Mouse (Mus musculus): Measurements from ENCODE around the gene Tmcc2.
A peak's percentile ranks its signal among the peaks of the same experiment; 100 is the strongest.

Gene Tmcc2

DNA sequence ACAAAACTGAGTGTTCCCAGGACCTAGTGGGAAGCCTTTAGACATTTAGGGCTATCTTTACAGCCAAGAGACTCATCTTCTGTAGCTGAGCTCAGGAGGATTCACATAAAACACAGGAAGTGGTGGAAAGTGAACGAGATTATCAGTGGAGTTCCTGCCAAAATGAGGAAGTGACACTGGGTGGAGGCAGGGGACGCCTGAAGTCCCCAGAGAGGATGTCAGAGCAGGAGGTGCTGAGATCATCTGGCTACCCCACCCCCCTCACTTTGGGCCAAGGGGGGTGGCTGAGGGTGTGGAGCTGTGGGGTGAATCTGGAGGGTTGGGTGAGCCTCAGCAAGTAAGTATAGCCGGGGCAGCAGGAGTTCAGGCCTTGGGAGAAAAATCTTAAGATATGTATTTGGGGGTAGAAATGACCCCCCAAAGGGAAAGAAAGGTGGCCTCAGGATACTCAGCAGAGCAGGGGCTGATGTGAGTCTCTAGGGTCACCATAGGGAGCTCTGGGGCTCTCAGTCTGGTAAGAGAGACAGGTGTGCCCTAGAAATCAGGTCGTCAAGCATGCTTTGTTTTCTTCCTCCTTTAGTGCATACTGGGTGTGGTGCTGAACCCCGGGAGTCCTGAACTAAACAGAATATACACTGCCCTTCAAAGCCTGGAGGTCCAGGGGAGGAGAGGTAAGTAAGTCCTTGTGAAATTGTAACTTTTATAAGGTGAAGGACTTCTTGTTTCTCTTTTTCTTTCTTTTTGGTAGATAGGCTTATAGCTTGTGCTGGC is 49.2 kb downstream of the Tmcc2 start:
- no peak for DNase-seq (ENCODE audit: low spot score)

GRCm38 (mm10) chr1:132338027-132338660 is 52.9 kb downstream of the Tmcc2 start:
- no peak for DNase-seq (ENCODE audit: low spot score)

DNA sequence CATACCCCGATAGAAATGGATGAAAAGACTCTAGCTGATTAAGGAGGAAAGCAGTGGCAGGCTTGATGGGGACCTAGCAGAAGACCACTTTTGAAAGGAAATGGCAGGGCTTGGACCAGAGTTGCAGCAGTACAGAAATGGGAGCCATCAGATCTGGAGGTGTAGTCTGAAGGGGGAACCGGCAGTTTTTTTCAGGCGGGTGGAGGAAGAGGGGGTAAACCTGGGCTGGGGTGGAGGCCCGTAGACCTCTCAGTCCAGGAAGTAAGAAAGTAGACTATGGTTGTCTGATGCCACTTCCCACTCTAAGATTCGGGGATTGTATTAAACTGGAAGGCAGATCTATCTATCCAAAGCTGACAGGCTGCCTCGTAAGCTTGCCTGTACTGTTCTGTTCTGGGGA is 54.2 kb downstream of the Tmcc2 start:
- no peak for DNase-seq (ENCODE audit: low spot score)

DNA sequence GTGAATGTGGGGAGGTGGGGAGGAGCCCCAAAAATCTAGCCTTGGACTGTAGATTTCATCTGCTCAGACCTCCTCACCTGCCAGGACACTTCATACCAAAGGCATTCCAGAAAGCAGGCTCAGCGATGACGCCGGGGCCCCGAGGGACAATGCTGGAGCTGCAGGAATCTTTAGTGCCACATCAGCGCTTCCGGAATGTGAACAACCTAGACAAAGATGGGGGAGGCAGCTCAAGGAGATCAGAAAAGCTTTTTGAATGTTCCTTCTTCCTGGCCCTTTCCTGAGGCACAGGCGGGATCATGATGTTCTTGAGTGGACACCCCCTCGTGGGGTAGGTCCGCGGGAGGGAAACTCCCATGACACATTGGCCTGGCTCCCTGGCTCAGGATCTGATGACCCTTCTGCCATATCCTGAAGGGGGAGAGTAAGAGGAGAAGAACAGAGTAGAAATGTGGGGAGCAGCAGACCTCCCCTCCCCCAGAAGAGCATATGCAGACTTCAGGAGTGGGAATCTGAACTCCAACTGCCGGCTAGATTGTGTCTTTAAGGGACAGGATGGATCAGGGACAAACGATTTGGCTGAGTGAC is 55.6 kb downstream of the Tmcc2 start:
- DNase-seq (ENCODE audit: low spot score): no peak

- DNase-seq (ENCODE audit: low spot score): no peak
These were observed 56.8 kb downstream of the Tmcc2 start for GRCm38 (mm10) chr1:132334178-132334801.

DNA sequence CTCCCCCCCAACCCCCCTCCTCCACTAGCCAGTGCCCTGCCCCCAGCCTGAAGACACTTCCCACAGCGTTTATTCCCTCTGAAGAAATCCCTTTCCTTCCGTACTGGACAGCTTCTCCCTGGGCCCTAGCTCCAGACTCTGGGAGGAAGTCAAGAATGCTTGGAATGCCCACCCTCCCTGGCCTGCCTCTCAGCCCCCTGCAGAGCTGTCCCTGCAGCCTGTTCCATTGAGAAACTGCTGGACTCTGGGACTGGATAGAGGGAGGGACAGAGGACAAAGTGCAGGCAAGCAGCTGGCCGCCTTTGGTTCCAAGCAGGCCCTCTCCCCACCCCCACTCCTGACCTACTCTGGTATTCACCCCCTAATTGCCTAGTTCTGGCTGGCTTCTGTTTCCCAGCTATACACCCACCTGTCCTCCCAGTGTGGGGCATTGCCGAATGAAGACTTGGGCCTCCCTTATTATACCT is 57.4 kb downstream of the Tmcc2 start:
- no peak for DNase-seq (ENCODE audit: low spot score)

GRCm38 (mm10) chr1:132333201-132333600 is 57.9 kb downstream of the Tmcc2 start:
- no peak for DNase-seq (ENCODE audit: low spot score)

DNA sequence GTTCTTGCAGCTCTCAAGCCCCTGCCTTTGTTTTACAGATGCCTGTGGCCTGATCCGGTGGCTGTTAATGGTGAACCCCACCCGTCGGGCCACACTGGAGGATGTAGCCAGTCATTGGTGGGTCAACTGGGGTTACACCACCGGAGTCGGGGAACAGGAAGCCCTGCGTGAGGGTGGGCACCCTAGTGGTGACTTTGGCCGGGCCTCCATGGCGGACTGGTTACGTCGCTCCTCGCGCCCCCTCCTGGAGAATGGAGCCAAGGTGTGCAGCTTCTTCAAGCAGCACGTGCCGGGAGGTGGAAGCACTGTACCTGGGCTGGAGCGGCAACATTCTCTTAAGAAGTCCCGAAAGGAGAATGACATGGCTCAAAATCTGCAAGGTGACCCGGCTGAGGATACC is 59.8 kb downstream of the Tmcc2 start:
- no peak for DNase-seq (ENCODE audit: low spot score)

DNA sequence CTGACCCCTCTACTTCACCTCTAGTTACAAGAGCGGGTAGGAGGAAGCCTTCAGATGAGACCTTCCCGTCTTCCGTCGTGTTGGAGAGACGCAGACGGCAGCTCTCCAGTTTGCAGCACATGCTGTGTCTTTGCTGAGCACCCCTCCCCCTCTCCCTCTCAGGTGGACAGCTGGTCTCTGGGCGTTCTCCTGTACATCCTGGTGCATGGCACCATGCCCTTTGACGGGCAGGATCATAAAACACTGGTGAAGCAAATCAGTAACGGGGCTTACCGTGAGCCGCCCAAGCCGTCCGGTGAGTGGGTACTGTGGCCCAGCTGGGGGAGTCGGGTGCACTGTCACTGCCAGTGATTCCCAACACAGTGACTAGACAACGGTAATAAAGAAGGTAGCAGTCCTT is 60.7 kb downstream of the Tmcc2 start:
- no peak for DNase-seq (ENCODE audit: low spot score)

DNA sequence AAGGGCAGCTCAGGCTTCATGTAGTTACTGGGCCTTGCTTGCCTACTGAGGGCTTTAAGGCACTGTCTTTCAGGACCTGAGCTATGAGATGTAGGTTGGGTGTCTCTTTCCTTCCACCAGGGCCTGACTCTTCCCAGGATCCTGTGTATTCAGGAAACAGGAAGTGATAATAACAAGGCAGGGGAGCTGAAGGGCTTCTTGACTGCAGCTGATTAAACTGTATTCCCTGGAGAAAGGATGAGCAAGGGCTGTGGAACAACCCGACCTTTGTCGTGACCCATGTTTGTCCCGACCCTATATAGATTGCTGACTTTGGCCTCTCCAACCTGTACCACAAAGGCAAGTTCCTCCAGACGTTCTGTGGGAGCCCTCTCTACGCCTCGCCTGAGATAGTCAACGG is 61.4 kb downstream of the Tmcc2 start:
- DNase-seq (ENCODE audit: low spot score): no peak

GRCm38 (mm10) chr1:132328565-132328964 is 62.5 kb downstream of the Tmcc2 start:
- no peak for DNase-seq (ENCODE audit: low spot score)

GRCm38 (mm10) chr1:132327477-132327876 is 63.6 kb downstream of the Tmcc2 start:
- no peak for DNase-seq (ENCODE audit: low spot score)

DNA sequence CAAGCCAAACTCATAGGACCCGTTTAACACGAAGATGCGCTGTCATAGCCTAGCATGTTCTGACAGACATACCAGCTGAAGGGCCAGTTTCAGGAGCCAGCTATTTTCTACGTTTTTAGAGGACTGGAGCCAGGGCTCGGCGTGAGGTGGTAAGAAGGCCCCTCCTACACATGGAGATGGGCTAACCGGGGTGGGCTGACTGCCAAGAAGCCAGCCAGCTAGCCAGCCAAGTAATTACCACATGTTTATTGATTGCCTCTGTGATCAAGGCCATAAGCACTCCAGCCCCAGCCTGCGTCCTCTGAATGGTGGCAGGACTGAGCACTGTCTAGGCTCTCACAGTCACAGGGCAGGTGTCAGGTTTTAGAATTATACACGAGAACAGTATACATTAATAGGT is 64.3 kb downstream of the Tmcc2 start:
- DNase-seq (ENCODE audit: low spot score): no peak

GRCm38 (mm10) chr1:132322711-132323542 is 68.2 kb downstream of the Tmcc2 start:
- DNase-seq (ENCODE audit: low spot score): no peak

DNA sequence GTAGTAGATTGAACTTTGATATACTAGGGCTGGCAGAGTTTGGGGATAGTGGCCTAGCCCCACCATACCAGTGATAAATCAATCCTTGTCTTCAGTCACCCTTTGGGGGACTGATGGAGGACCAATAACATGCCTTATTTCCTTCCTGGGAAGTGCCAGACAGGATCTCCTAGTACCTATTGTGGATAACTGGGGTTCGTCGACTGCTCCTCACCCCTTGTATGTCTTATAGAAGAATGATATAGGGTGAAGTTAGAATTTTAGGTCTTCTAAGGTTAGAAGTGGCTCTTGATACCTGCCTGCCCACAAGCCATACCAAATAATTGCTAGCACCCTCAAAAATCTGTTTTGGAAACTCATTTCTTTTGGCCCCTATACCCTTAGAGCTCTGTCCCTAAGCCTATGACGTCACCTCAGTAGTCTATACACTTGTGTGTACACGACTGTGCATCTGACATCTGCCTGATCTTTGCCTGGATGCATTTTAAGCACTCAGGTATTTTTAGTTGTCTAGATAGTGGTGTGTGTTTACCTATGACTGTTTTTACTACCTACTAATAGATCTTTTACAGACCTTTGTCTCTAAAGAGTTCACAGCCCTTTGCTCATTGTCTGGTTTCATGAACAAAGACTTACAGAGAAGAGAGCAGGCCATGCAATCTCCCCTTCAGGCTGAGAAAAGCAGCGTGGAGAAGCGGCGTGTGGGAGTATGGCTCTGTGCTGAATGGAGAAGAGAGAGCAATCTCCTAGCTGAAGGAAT is 69.1 kb downstream of the Tmcc2 start:
- DNase-seq (ENCODE audit: low spot score): no peak

GRCm38 (mm10) chr1:132319242-132319641 is 71.8 kb downstream of the Tmcc2 start:
- peak; percentile 59 for DNase-seq (ENCODE audit: low spot score)

DNA sequence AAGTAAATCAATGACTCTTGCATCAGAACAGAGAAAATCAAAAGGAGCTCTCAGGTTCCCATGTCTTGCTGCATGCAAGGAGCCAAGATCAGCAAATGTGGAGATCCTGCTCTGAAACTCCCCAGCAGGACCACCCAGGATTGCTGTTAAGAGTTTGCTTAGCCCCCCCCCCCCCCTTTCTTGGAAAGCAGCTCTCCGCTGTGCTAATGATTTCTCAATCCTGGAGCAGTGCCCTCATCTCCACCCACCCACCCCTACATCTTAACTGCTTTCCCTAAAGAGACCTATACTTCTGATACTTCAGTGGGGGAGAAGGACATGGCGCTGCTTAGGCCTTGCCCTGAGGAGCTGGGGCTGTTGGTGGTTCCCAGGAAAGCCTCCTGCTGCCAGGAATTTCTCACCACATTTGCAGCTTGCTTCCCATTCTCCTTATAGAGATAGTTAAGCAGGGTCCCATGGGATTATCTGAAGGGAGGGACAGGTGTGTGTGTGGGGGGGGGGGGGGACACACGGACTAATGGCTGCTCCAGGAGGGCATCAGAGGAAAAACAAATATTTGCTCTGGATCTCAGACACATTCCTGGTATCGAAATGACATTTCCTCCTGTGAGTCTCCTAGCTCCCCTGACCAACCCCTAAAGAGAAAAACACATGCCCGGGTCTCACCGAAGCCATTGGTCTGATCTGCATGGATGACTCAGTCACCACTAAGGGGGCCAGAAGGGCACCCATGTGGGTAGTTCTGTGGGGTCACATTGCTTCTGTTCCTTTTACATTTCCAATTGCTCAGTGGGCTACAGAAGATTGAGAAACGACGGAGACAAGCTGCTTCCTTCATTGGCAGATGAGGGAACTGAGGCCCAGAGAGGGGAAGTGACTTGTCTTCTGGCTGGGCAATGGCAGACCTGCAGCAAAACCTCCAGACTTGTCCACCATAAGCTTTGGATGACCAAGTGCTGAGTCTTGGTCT is 72.9 kb downstream of the Tmcc2 start:
- DNase-seq (ENCODE audit: low spot score): no peak

DNA sequence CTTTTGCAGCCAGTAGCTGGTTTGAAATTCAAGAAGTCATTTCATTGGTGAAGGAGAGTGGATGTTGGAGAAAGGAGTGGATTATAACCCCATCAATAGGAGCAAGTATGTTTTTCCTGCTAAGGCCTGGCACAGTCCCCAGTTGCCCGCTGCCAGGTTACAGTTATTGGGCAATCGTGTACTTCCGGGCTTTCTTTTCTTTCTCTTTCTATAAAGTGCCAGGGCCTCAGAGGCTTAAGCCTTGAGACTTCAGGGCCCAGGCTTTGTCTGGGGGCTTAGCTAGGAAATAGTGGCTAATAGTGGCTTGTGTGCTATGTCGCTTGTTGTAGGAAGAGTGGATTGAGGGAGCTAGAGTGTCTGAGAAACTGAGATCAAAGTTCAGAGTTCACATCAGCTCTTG is 73.7 kb downstream of the Tmcc2 start:
- DNase-seq (ENCODE audit: low spot score): no peak

- no peak for DNase-seq (ENCODE audit: low spot score)
These were observed 74.5 kb downstream of the Tmcc2 start for GRCm38 (mm10) chr1:132316625-132316994.

Data from ovary, postnatal 10 days (tissue).